In genomic region chr11:90389902-90390816, GRCm38 (mm10) we compare ENCODE assay signal across 8 mouse cellular contexts. TPM values are rescaled to one million over a fixed set of nuclear protein-coding genes. Genes with fewer than 3 reads are reported as not detected.
DNase-seq lines count a peak whose midpoint lies in the region; ATAC-seq and TF ChIP-seq lines count a peak whose summit lies in the region.

No protein-coding gene starts in this region.

- no peak for TF ChIP-seq CTCF in layer of hippocampus, adult 2 months (conservative IDR thresholded peaks at IDR 0.05)

- H3K36me3 ChIP-seq in heart, embryonic 14.5 days (ENCODE audit: control insufficient read depth, insufficient read depth, low read length): 0 out of 2 replicates have a peak, but pooled peaks cover 6% of the 10 kb centered on the region
- no peaks in the 10 kb centered on the region for H3K36me3 ChIP-seq in limb, embryonic 11.5 days (ENCODE audit: control insufficient read depth, insufficient read depth, low read length)
- H3K36me3 ChIP-seq in neural tube, embryonic 14.5 days (ENCODE audit: control insufficient read depth, insufficient read depth, low read length): no peaks in the 10 kb centered on the region

- H3K27ac ChIP-seq in layer of hippocampus, adult 2 months: peak overlapping the region; percentile 81
- H3K27ac ChIP-seq in heart, embryonic 14.5 days (replicated peaks in 1 of 2; ENCODE audit: control insufficient read depth in 1 of 2, insufficient read depth in 1 of 2, low read depth in 2 of 2, low read length in 2 of 2): no peak overlapping the region; a peak in 1 of 4 replicates
- no peak overlapping the region for H3K27ac ChIP-seq in limb, embryonic 11.5 days (replicated peaks; ENCODE audit: low read depth, low read length)
- H3K27ac ChIP-seq in neural tube, embryonic 14.5 days (ENCODE audit: low read depth, low read length): no peak overlapping the region

- H3K4me3 ChIP-seq in layer of hippocampus, adult 2 months: peak overlapping the region; percentile 86
- peak overlapping the region; percentile 49 to 59 for H3K4me3 ChIP-seq in heart, embryonic 14.5 days (ENCODE audit: control insufficient read depth in 1 of 2, insufficient read depth in 1 of 2, low read depth in 1 of 2, low read length in 2 of 2)
- H3K4me3 ChIP-seq in limb, embryonic 11.5 days (ENCODE audit: low read depth, low read length): peak overlapping the region; percentile 29
- peak overlapping the region; percentile 42 for H3K4me3 ChIP-seq in neural tube, embryonic 14.5 days (ENCODE audit: low read depth, low read length)

- 0 out of 2 replicates have a peak, but pooled peaks cover 4% of the 10 kb centered on the region for H3K27me3 ChIP-seq in heart, embryonic 14.5 days (ENCODE audit: control insufficient read depth, insufficient read depth, low read length)
- H3K27me3 ChIP-seq in limb, embryonic 11.5 days (ENCODE audit: control insufficient read depth, insufficient read depth, low read length): peaks cover 28% of the 10 kb centered on the region
- peaks cover 13% of the 10 kb centered on the region for H3K27me3 ChIP-seq in neural tube, embryonic 14.5 days (ENCODE audit: control insufficient read depth, insufficient read depth, low read length)

- DNase-seq in layer of hippocampus, adult 2 months (ENCODE audit: low spot score in 2 of 2): no peak
- no peak for DNase-seq in layer of hippocampus, postnatal 25 days (ENCODE audit: extremely low spot score in 1 of 2, low spot score in 1 of 2)
- peak; percentile 39 for DNase-seq in R1 (ENCODE audit: low read depth, low spot score)
- DNase-seq in limb, embryonic 11.5 days (ENCODE audit: low spot score): peak; percentile 38
- DNase-seq in testis, postnatal 14 days (ENCODE audit: low spot score): no peak
- DNase-seq in urinary bladder, postnatal 25 days (ENCODE audit: low spot score): no peak

- no peaks in the 10 kb centered on the region for H3K9me3 ChIP-seq in heart, embryonic 14.5 days (ENCODE audit: control insufficient read depth, low read length)
- H3K9me3 ChIP-seq in limb, embryonic 11.5 days (ENCODE audit: control insufficient read depth, low read length): no peaks in the 10 kb centered on the region
- H3K9me3 ChIP-seq in neural tube, embryonic 14.5 days (ENCODE audit: control insufficient read depth, low read length): no peaks in the 10 kb centered on the region

- H3K4me1 ChIP-seq in heart, embryonic 14.5 days (ENCODE audit: control insufficient read depth in 2 of 2, insufficient read depth in 2 of 2, low read length in 2 of 2): peaks cover 7 to 25% of the 10 kb centered on the region in 2 experiments
- H3K4me1 ChIP-seq in limb, embryonic 11.5 days (ENCODE audit: control insufficient read depth, insufficient read depth, low read length): peaks cover 7% of the 10 kb centered on the region; the same call in 1 of the 2 replicates
- H3K4me1 ChIP-seq in neural tube, embryonic 14.5 days (ENCODE audit: control insufficient read depth, insufficient read depth, low read length): peaks cover 6% of the 10 kb centered on the region; the same call in 1 of the 2 replicates

- peak overlapping the region; percentile 98 for H3K4me2 ChIP-seq in heart, embryonic 14.5 days (ENCODE audit: low read length)
- peak overlapping the region; percentile 86 for H3K4me2 ChIP-seq in limb, embryonic 11.5 days (ENCODE audit: low read depth, severe bottlenecking)
- H3K4me2 ChIP-seq in neural tube, embryonic 14.5 days (ENCODE audit: low read depth, low read length): peak overlapping the region; percentile 90

- WGBS in heart, embryonic 14.5 days: under 1% methylated on average over 41 of the region's 41 CpGs
- WGBS in limb, embryonic 11.5 days: under 1% methylated on average over 41 of the region's 41 CpGs
- WGBS in neural tube, embryonic 14.5 days: under 1% methylated on average over 32 of the region's 41 CpGs

- ATAC-seq in heart, embryonic 14.5 days (ENCODE audit: insufficient number of reproducible peaks, insufficient read depth, low FRiP score, low read depth): 0 out of 2 replicates have a peak, but pooled peaks have one; percentile 19
- peak; percentile 53 for ATAC-seq in limb, embryonic 11.5 days (ENCODE audit: insufficient number of reproducible peaks, low FRiP score, low TSS enrichment, low read depth)
- peak; percentile 56 for ATAC-seq in neural tube, embryonic 14.5 days (ENCODE audit: low read depth)

- peak overlapping the region; percentile 71 for H3K9ac ChIP-seq in heart, embryonic 14.5 days (ENCODE audit: low read length)
- no peak overlapping the region for H3K9ac ChIP-seq in limb, embryonic 11.5 days (ENCODE audit: low read length)
- H3K9ac ChIP-seq in neural tube, embryonic 14.5 days (replicated peaks; ENCODE audit: low read depth, low read length): peak overlapping the region; percentile 41; the same call in 1 of the 2 replicates

RNA-seq across cellular contexts. Expression of gene Hlf, which starts 0.5 kb away (rescaled TPM):
- total RNA-seq in layer of hippocampus, adult 2 months (2021): 10 to 100 TPM; 87.7 to 88.2 TPM
- total RNA-seq in layer of hippocampus, postnatal 25 days (2021): 10 to 100 TPM; 65.0 to 70.5 TPM
- polyA plus RNA-seq in heart, embryonic 14.5 days (2014; fragmentation: Nextera tagmentation; extraction: Ambion mirVana): 4.3 TPM in 2 replicates
- 0.26 and 0.31 TPM in 2 replicates for polyA plus RNA-seq in limb, embryonic 11.5 days (2014; fragmentation: Nextera tagmentation; extraction: Ambion mirVana)
- polyA plus RNA-seq in neural tube, embryonic 14.5 days (2014; fragmentation: Nextera tagmentation; extraction: Ambion mirVana): 2.0 and 4.6 TPM in 2 replicates

Comparison
In these comparisons a context has a peak if more than half of its experiments do, and no peak if none do; other contexts are left out.
1. DNase-seq: peak in R1 (single experiment) and limb, embryonic 11.5 days (single experiment); none in layer of hippocampus, adult 2 months (0 of 2), layer of hippocampus, postnatal 25 days (0 of 2), testis, postnatal 14 days (single experiment) and urinary bladder, postnatal 25 days (single experiment).
2. H3K4me3 ChIP-seq: peak in every context shown above with its lines; median percentile 86 in layer of hippocampus, adult 2 months; 54 in heart, embryonic 14.5 days; 42 in neural tube, embryonic 14.5 days; 29 in limb, embryonic 11.5 days.
3. Peak in every context shown above with its lines, with median percentiles within 50 percentile points of each other: ATAC-seq and H3K4me2 ChIP-seq.